ENCODE assay signal across 25 mouse cellular contexts in the genomic region with DNA sequence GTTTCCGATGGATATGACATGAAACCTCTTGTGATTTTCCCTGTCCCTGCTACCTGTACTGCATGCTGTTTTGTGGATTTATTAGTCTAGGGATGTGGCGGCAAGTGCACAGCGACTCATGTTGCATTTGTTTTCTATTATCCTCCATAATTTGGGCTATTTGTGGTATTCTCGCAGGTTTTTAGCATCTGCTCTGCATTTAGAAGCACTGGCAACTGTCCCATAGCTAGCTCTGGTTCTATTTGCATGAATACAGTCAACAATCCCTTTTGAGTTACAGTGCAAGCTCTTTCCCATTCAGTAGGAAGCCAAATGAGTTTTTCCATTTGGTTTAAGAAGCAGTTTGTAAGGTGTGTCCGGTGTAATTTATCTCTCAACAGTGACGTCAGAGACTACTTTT. TPM values are rescaled to one million over a fixed set of nuclear protein-coding genes. Genes with fewer than 3 reads are reported as not detected.
DNase-seq lines count a peak whose midpoint lies in the region; ATAC-seq and TF ChIP-seq lines count a peak whose summit lies in the region.
"Had no signal": no experiment of that assay in that cellular context is flagged by ENCODE, and none has a peak within 500 bp of the region (broad histone marks: within the 10 kb centered on the region; RNA-seq: fewer than 3 reads in every experiment).

No protein-coding gene starts in this region.

- H3K27me3 ChIP-seq in forebrain, postnatal 0 days (ENCODE audit: insufficient read depth, low read length) = no peaks in the 10 kb centered on the region
- H3K27me3 ChIP-seq in forebrain, embryonic 13.5 days = no peaks in the 10 kb centered on the region
- no peaks in the 10 kb centered on the region for H3K27me3 ChIP-seq in embryonic facial prominence, embryonic 15.5 days
- H3K27me3 ChIP-seq: forebrain, embryonic 15.5 days; heart, embryonic 13.5 days; hindbrain, embryonic 12.5 days; kidney, embryonic 15.5 days; limb, embryonic 13.5 days; midbrain, embryonic 13.5 days had no signal

- peak; percentile 46 for DNase-seq in forebrain, postnatal 0 days
- peak; percentile 13 to 20 for DNase-seq in right cerebral cortex, adult 2 months (ENCODE audit: low spot score in 2 of 2)
- DNase-seq in right cerebral cortex, postnatal 14 days = no peak
- no peak for DNase-seq in thymus, postnatal 10 days (ENCODE audit: low spot score in 2 of 2)
- no peak for DNase-seq in spleen, postnatal 36 days (ENCODE audit: low spot score in 2 of 2)
- DNase-seq: adrenal gland, postnatal 10 days; cerebellum, adult 9-10 months; gastrocnemius, postnatal 36 days; heart, adult 2 months; kidney, adult 11 months; kidney, postnatal 36 days; lung, embryonic 14.5 days; right cerebral cortex, postnatal 4 days; thymus, adult 18-20 months had no signal

- H3K9me3 ChIP-seq in forebrain, postnatal 0 days (ENCODE audit: low read length) = no peaks in the 10 kb centered on the region
- H3K9me3 ChIP-seq in forebrain, embryonic 13.5 days (replicated peaks) = no peaks in the 10 kb centered on the region
- no peaks in the 10 kb centered on the region for H3K9me3 ChIP-seq in embryonic facial prominence, embryonic 15.5 days (replicated peaks)
- H3K9me3 ChIP-seq: forebrain, embryonic 15.5 days; G1E; heart, embryonic 13.5 days; hindbrain, embryonic 12.5 days; kidney, embryonic 15.5 days; limb, embryonic 13.5 days; midbrain, embryonic 13.5 days had no signal

- no peaks in the 10 kb centered on the region for H3K36me3 ChIP-seq in forebrain, postnatal 0 days (ENCODE audit: insufficient read depth)
- no peaks in the 10 kb centered on the region for H3K36me3 ChIP-seq in forebrain, embryonic 13.5 days (ENCODE audit: poor library complexity, severe bottlenecking)
- H3K36me3 ChIP-seq in embryonic facial prominence, embryonic 15.5 days = no peaks in the 10 kb centered on the region
- H3K36me3 ChIP-seq: forebrain, embryonic 15.5 days; G1E; heart, embryonic 13.5 days; hindbrain, embryonic 12.5 days; kidney, embryonic 15.5 days; limb, embryonic 13.5 days; midbrain, embryonic 13.5 days had no signal

- no peak overlapping the region for H3K27ac ChIP-seq in forebrain, postnatal 0 days (ENCODE audit: low read depth, low read length)
- H3K27ac ChIP-seq in forebrain, embryonic 13.5 days = no peak overlapping the region
- H3K27ac ChIP-seq in embryonic facial prominence, embryonic 15.5 days (replicated peaks) = peak overlapping the region; percentile 35
- H3K27ac ChIP-seq: forebrain, embryonic 15.5 days; heart, adult 2 months; heart, embryonic 13.5 days; hindbrain, embryonic 12.5 days; kidney, embryonic 15.5 days; limb, embryonic 13.5 days; liver, embryonic 14.5 days; midbrain, embryonic 13.5 days had no signal

- 42% methylated on average over 6 of the region's 6 CpGs for WGBS in forebrain, postnatal 0 days
- WGBS in forebrain, embryonic 13.5 days = 85% methylated on average over 6 of the region's 6 CpGs
- 37% methylated on average over 6 of the region's 6 CpGs for WGBS in embryonic facial prominence, embryonic 15.5 days

- no peak for TF ChIP-seq CTCF in forebrain, postnatal 0 days (IDR thresholded peaks at IDR 0.05; ENCODE audit: low read depth)

- H3K4me3 ChIP-seq in forebrain, postnatal 0 days (ENCODE audit: low read depth, low read length) = no peak overlapping the region
- no peak overlapping the region for H3K4me3 ChIP-seq in forebrain, embryonic 13.5 days
- no peak overlapping the region for H3K4me3 ChIP-seq in embryonic facial prominence, embryonic 15.5 days (replicated peaks)
- H3K4me3 ChIP-seq: erythroblast, embryonic 14.5 days; forebrain, embryonic 15.5 days; heart, adult 2 months; heart, embryonic 13.5 days; hindbrain, embryonic 12.5 days; kidney, embryonic 15.5 days; limb, embryonic 13.5 days; midbrain, embryonic 13.5 days had no signal

- no peak overlapping the region for H3K9ac ChIP-seq in forebrain, postnatal 0 days
- H3K9ac ChIP-seq in forebrain, embryonic 13.5 days = no peak overlapping the region
- H3K9ac ChIP-seq in embryonic facial prominence, embryonic 15.5 days = no peak overlapping the region
- H3K9ac ChIP-seq: forebrain, embryonic 15.5 days; heart, embryonic 13.5 days; hindbrain, embryonic 12.5 days; kidney, embryonic 15.5 days; limb, embryonic 13.5 days; liver, embryonic 14.5 days; lung, embryonic 14.5 days; midbrain, embryonic 13.5 days had no signal

- no peak overlapping the region for H3K4me2 ChIP-seq in forebrain, postnatal 0 days (ENCODE audit: low read depth)
- H3K4me2 ChIP-seq in forebrain, embryonic 13.5 days = no peak overlapping the region
- H3K4me2 ChIP-seq in embryonic facial prominence, embryonic 15.5 days (replicated peaks) = peak overlapping the region; percentile 8
- H3K4me2 ChIP-seq: forebrain, embryonic 15.5 days; heart, embryonic 13.5 days; hindbrain, embryonic 12.5 days; kidney, embryonic 15.5 days; limb, embryonic 13.5 days; lung, embryonic 14.5 days; midbrain, embryonic 13.5 days had no signal

- no peak for ATAC-seq in forebrain, postnatal 0 days
- ATAC-seq in forebrain, embryonic 13.5 days = no peak
- no peak for ATAC-seq in embryonic facial prominence, embryonic 15.5 days (ENCODE audit: insufficient number of reproducible peaks, low FRiP score, low TSS enrichment, low read depth)
- ATAC-seq: forebrain, embryonic 15.5 days; midbrain, embryonic 13.5 days had no signal

- peaks cover 9% of the 10 kb centered on the region; the same call in 1 of the 2 replicates for H3K4me1 ChIP-seq in forebrain, postnatal 0 days (ENCODE audit: insufficient read depth)
- peaks cover 6% of the 10 kb centered on the region; the same call in 1 of the 2 replicates for H3K4me1 ChIP-seq in forebrain, embryonic 13.5 days
- peaks cover 21% of the 10 kb centered on the region for H3K4me1 ChIP-seq in embryonic facial prominence, embryonic 15.5 days
- H3K4me1 ChIP-seq: midbrain, embryonic 13.5 days had no signal

RNA-seq across cellular contexts. Expression of a gene that starts 37.8 kb away (rescaled TPM):
- 29.6 and 33.3 TPM in 2 replicates for total RNA-seq in forebrain, postnatal 0 days (2014; rRNA removed)
- polyA plus RNA-seq in forebrain, postnatal 0 days (2015; fragmentation: Nextera tagmentation; extraction: Ambion mirVana) = 9.3 and 13.4 TPM in 2 replicates
- 12.9 and 15.1 TPM in 2 replicates for polyA plus RNA-seq in forebrain, embryonic 13.5 days (2015; fragmentation: Nextera tagmentation; extraction: Ambion mirVana)
- polyA plus RNA-seq in embryonic facial prominence, embryonic 15.5 days (2015; fragmentation: Nextera tagmentation; extraction: Ambion mirVana) = 15.0 and 17.8 TPM in 2 replicates
- polyA plus RNA-seq: erythroblast, embryonic 14.5 days had no signal

RNA-seq across cellular contexts. Expression of a gene that starts 37.9 kb away (rescaled TPM):
- total RNA-seq in forebrain, postnatal 0 days (2014; rRNA removed) = 9.8 and 13.4 TPM in 2 replicates
- polyA plus RNA-seq in forebrain, postnatal 0 days (2015; fragmentation: Nextera tagmentation; extraction: Ambion mirVana) = 13.1 and 13.6 TPM in 2 replicates
- 33.3 and 34.0 TPM in 2 replicates for polyA plus RNA-seq in forebrain, embryonic 13.5 days (2015; fragmentation: Nextera tagmentation; extraction: Ambion mirVana)
- 39.1 and 41.7 TPM in 2 replicates for polyA plus RNA-seq in embryonic facial prominence, embryonic 15.5 days (2015; fragmentation: Nextera tagmentation; extraction: Ambion mirVana)
- polyA plus RNA-seq: erythroblast, embryonic 14.5 days had no signal

Comparison
In these comparisons a context has a peak if more than half of its experiments do, and no peak if none do; other contexts are left out.
1. DNase-seq: peak in forebrain, postnatal 0 days (single experiment) and right cerebral cortex, adult 2 months (2 of 2); none in right cerebral cortex, postnatal 14 days (single experiment), thymus, postnatal 10 days (0 of 2) and spleen, postnatal 36 days (0 of 2).